Comparison of ENCODE assay signal across 8 mouse cellular contexts in the genomic region with DNA sequence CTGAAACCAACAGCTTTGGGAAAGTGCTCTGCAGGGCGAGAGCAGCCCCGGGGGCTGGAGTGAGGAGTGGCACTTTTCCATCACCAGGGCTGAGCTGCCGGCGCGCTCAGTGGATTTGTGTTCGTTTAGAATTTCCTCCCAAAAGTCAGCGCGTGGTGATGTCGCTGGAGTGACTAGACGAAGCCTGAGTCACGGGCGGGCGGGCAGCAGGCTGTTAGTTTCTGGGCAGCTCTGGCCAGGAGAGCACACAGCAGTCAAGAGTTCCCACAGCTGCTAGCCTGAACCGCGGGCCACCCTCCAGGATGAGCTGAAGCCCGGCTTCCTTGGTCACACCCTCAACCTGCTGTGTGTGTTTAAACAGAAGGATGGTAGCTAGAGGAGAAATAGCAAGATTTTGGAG. TPM values are rescaled to one million over a fixed set of nuclear protein-coding genes. Genes with fewer than 3 reads are reported as not detected.
A peak's percentile ranks its signal among the peaks of the same experiment; 100 is the strongest.
DNase-seq lines count a peak whose midpoint lies in the region; ATAC-seq and TF ChIP-seq lines count a peak whose summit lies in the region.

No protein-coding gene starts in this region.

- H3K4me3 ChIP-seq in hindbrain, postnatal 0 days (ENCODE audit: low read length) = no peak overlapping the region
- H3K4me3 ChIP-seq in lung, adult 2 months (replicated peaks; ENCODE audit: extremely low read depth, low read depth, low read length) = peak overlapping the region; percentile 40
- H3K4me3 ChIP-seq in neural tube, embryonic 13.5 days = peak overlapping the region; percentile 5; the same call in 1 of the 2 replicates

- DNase-seq in right cerebral cortex, adult 18-20 months = peak; percentile 34
- no peak for DNase-seq in right cerebral cortex, postnatal 4 days
- DNase-seq in brain, embryonic 14.5 days (ENCODE audit: low read depth) = peak; percentile 41
- peak; percentile 34 to 66 for DNase-seq in gastrocnemius, postnatal 4 days (ENCODE audit: low spot score in 2 of 2)
- DNase-seq in hindbrain, postnatal 0 days (ENCODE audit: low spot score) = peak; percentile 64
- no peak for DNase-seq in lung, adult 2 months

- ATAC-seq in hindbrain, postnatal 0 days = 0 out of 2 replicates have a peak, but pooled peaks have one; percentile 30
- ATAC-seq in neural tube, embryonic 13.5 days (ENCODE audit: low read depth) = 0 out of 2 replicates have a peak, but pooled peaks have one; percentile 34
- ATAC-seq in cerebellum, adult (ENCODE audit: insufficient number of reproducible peaks, low FRiP score, low TSS enrichment) = no peak

- H3K9ac ChIP-seq in hindbrain, postnatal 0 days (replicated peaks; ENCODE audit: low read length) = no peak overlapping the region
- H3K9ac ChIP-seq in neural tube, embryonic 13.5 days = peak overlapping the region; percentile 35; the same call in 1 of the 2 replicates

- TF ChIP-seq CTCF in brain, embryonic 14.5 days (IDR thresholded peaks at IDR 0.05; ENCODE audit: borderline replicate concordance, extremely low read depth, insufficient read depth, insufficient read length) = no peak
- no peak for TF ChIP-seq CTCF in hindbrain, postnatal 0 days (IDR thresholded peaks at IDR 0.05; ENCODE audit: low read depth)
- no peak for TF ChIP-seq CTCF in lung, adult 2 months (IDR thresholded peaks at IDR 0.05; ENCODE audit: insufficient read depth, low read length)

- no peaks in the 10 kb centered on the region for H3K27me3 ChIP-seq in hindbrain, postnatal 0 days (ENCODE audit: insufficient read depth, low read length)
- H3K27me3 ChIP-seq in neural tube, embryonic 13.5 days = no peaks in the 10 kb centered on the region

- 20% methylated on average over 16 of the region's 16 CpGs for WGBS in hindbrain, postnatal 0 days
- 7% methylated on average over 16 of the region's 16 CpGs for WGBS in lung, adult 2 months
- WGBS in neural tube, embryonic 13.5 days = 35% methylated on average over 16 of the region's 16 CpGs

- no peaks in the 10 kb centered on the region for H3K36me3 ChIP-seq in hindbrain, postnatal 0 days (ENCODE audit: insufficient read depth, low read length)
- H3K36me3 ChIP-seq in neural tube, embryonic 13.5 days = peaks cover 6% of the 10 kb centered on the region; the same call in 1 of the 2 replicates

- H3K4me1 ChIP-seq in hindbrain, postnatal 0 days (ENCODE audit: insufficient read depth, low read length) = peaks cover 28% of the 10 kb centered on the region
- peaks cover 21% of the 10 kb centered on the region for H3K4me1 ChIP-seq in lung, adult 2 months (ENCODE audit: control insufficient read depth, insufficient read depth, low read length)
- peaks cover 50% of the 10 kb centered on the region for H3K4me1 ChIP-seq in neural tube, embryonic 13.5 days (replicated peaks)

- no peak overlapping the region for H3K27ac ChIP-seq in hindbrain, postnatal 0 days
- H3K27ac ChIP-seq in neural tube, embryonic 13.5 days (replicated peaks) = peak overlapping the region; percentile 38; the same call in 1 of the 2 replicates

- no peaks in the 10 kb centered on the region for H3K9me3 ChIP-seq in hindbrain, postnatal 0 days (ENCODE audit: low read length)
- no peaks in the 10 kb centered on the region for H3K9me3 ChIP-seq in neural tube, embryonic 13.5 days

- TF ChIP-seq POLR2A in brain, embryonic 14.5 days (IDR thresholded peaks at IDR 0.05; ENCODE audit: borderline replicate concordance, extremely low read depth, insufficient read depth, insufficient read length, poor library complexity, severe bottlenecking) = no peak
- TF ChIP-seq POLR2A in lung, adult 2 months (IDR thresholded peaks at IDR 0.05; ENCODE audit: borderline replicate concordance, extremely low read depth, low read depth, low read length) = no peak

- H3K4me2 ChIP-seq in hindbrain, postnatal 0 days (ENCODE audit: low read depth, low read length) = peak overlapping the region; percentile 41
- peak overlapping the region; percentile 33 for H3K4me2 ChIP-seq in neural tube, embryonic 13.5 days

RNA-seq across cellular contexts. Expression of gene C1qtnf9, which starts 35.1 kb away (rescaled TPM):
- polyA plus RNA-seq in brain, embryonic 14.5 days (2012; rRNA removed) = 0.33 and 0.42 TPM in 2 replicates
- 10 to 100 TPM; 27.2 to 27.7 TPM for total RNA-seq in gastrocnemius, postnatal 4 days (2021)
- not detected in 2 replicates for total RNA-seq in hindbrain, postnatal 0 days (2014; rRNA removed)
- polyA plus RNA-seq in hindbrain, postnatal 0 days (2015; fragmentation: Nextera tagmentation; extraction: Ambion mirVana) = 0.19 and 0.24 TPM in 2 replicates
- 1.2 and 2.0 TPM in 2 replicates for polyA plus RNA-seq in lung, adult 2 months (2012; rRNA removed)
- polyA plus RNA-seq in neural tube, embryonic 13.5 days (2015; fragmentation: Nextera tagmentation; extraction: Ambion mirVana) = 0.10 and 0.25 TPM in 2 replicates

RNA-seq across cellular contexts. Expression of gene Mipep, which starts 51.6 kb away (rescaled TPM):
- 13.0 and 13.6 TPM in 2 replicates for polyA plus RNA-seq in brain, embryonic 14.5 days (2012; rRNA removed)
- 10 to 100 TPM; 22.2 to 22.7 TPM for total RNA-seq in gastrocnemius, postnatal 4 days (2021)
- 31.7 and 33.1 TPM in 2 replicates for total RNA-seq in hindbrain, postnatal 0 days (2014; rRNA removed)
- polyA plus RNA-seq in hindbrain, postnatal 0 days (2015; fragmentation: Nextera tagmentation; extraction: Ambion mirVana) = 15.7 and 17.5 TPM in 2 replicates
- 7.6 and 9.1 TPM in 2 replicates for polyA plus RNA-seq in lung, adult 2 months (2012; rRNA removed)
- 16.1 and 16.9 TPM in 2 replicates for polyA plus RNA-seq in neural tube, embryonic 13.5 days (2015; fragmentation: Nextera tagmentation; extraction: Ambion mirVana)

Comparison
In these comparisons a context has a peak if more than half of its experiments do, and no peak if none do; other contexts are left out.
1. DNase-seq: peak in right cerebral cortex, adult 18-20 months (single experiment), brain, embryonic 14.5 days (single experiment), gastrocnemius, postnatal 4 days (2 of 2) and hindbrain, postnatal 0 days (single experiment); none in right cerebral cortex, postnatal 4 days (single experiment) and lung, adult 2 months (single experiment).